Mouse (Mus musculus): Measurements from ENCODE around the gene Arfgap2.

Arfgap2 gene

GRCm38 (mm10) chr2:91305926-91306325 is 41.2 kb downstream of the Arfgap2 start:
- in situ Hi-C loops (cut with MboI; ENCODE audit: low sequenced_read_pairs) = no loop called here

- in situ Hi-C loops (cut with MboI; ENCODE audit: low sequenced_read_pairs) = no loop called here
These were observed 41.8 kb downstream of the Arfgap2 start for GRCm38 (mm10) chr2:91306589-91306988.

- in situ Hi-C loops (cut with MboI; ENCODE audit: low sequenced_read_pairs) = no loop called here
These were observed 43.9 kb downstream of the Arfgap2 start for GRCm38 (mm10) chr2:91308680-91309079.

- in situ Hi-C loops (cut with MboI; ENCODE audit: low sequenced_read_pairs) = no loop called here
These were observed 44.8 kb downstream of the Arfgap2 start for GRCm38 (mm10) chr2:91309546-91309945.

- in situ Hi-C loops (cut with MboI; ENCODE audit: low sequenced_read_pairs) = no loop called here
These were observed 48.0 kb downstream of the Arfgap2 start for GRCm38 (mm10) chr2:91312578-91313311.

- in situ Hi-C loops (cut with MboI; ENCODE audit: low sequenced_read_pairs) = no loop called here
These were observed 49.4 kb downstream of the Arfgap2 start for GRCm38 (mm10) chr2:91314184-91314583.

GRCm38 (mm10) chr2:91320559-91321529 is 56.1 kb downstream of the Arfgap2 start:
- in situ Hi-C loops (cut with MboI; ENCODE audit: low sequenced_read_pairs) = no loop called here

GRCm38 (mm10) chr2:91321923-91322322 is 57.1 kb downstream of the Arfgap2 start:
- in situ Hi-C loops (cut with MboI; ENCODE audit: low sequenced_read_pairs) = no loop called here

DNA sequence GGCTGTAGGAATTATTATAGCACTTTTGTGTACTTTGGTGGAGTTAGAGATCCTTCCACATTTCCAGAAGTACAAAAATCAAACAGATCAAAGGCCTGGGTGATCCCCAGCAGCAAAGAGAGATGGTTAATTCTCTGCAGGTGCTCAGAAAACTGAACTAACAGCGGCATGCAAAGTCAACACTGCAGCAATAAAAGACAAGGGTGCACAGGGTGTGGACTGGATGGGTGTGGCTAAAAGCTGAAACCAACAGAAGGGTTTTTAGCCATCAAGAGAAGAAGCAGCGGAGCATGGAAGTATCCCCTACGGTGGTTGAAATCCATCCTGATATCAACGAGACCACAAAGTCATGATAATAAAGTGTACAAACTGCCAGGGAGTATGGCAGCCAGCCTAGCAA is 57.7 kb downstream of the Arfgap2 start:
- in situ Hi-C loops (cut with MboI; ENCODE audit: low sequenced_read_pairs) = no loop called here

GRCm38 (mm10) chr2:91324346-91324745 is 59.6 kb downstream of the Arfgap2 start:
- in situ Hi-C loops (cut with MboI; ENCODE audit: low sequenced_read_pairs) = no loop called here

DNA sequence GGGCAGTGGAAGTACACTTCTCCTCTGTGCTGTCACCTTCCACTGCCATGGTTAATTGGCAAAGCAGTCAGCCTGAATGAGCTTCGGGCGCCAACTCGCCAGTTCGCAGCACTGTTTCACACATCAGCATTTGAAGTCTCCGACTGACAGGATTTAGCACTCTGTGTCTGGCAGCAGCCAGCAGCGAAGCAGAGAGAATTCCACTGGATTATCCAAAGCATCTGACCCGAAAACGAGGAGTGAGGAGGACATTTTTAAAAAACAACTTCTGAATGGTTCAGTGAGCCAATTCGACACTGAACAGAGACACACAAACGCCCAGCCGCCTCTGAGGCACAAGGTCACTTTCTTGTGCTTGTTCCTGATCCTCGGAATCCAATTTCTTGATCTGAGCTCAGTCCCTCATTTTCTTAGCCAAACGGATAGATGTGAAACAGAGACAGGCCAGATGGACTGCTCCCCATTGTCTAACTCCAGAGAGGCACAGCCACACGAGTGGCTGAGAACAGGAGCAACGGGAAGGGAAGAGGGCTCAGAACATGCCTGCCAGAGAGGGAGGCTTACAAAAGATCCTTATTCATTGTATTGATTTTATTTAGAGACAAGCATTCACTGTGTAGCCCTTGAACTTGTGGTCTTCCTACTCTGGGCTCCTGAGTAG is 60.1 kb downstream of the Arfgap2 start:
- in situ Hi-C loops (cut with MboI; ENCODE audit: low sequenced_read_pairs) = no loop called here
